Mouse (Mus musculus): ENCODE data around the gene Gna12.

The Gna12 gene

DNA sequence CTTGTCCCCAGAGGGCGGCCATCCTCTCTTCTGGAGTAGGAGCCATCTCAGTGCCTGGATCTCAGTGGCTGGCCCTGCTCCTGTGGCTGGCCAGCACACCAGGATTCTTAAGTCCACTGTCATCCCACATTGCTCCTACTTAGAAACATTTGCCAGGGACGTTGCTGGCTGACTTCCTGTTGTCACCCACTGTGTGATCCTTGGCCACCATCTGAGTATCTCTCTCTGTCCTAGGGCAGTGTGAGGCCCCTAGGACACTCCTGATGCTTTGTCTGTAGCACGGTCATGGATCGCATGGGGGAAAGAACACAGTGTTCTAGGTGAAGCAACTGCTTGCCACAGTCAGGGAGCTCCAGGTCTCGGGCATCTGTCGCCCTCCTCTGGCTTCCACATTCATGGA lies 119.9 kb downstream of the Gna12 start:
- DNase-seq (ENCODE audit: low spot score in 2 of 2) = no peak
